Mouse (Mus musculus) Patski (cell line): ENCODE data around the gene Trim60. TPM values are rescaled to one million over a fixed set of nuclear protein-coding genes. Genes with fewer than 3 reads are reported as not detected.

ENCODE experiments used
- ATAC-seq: fragments of 100-300 bp; one replicate; pipeline ENCODE4 v1.8.0; 2021
- CTCF ChIA-PET: fragments of 350-600 bp; sonication (Branson Sonifier 250); formaldehyde crosslinking; loops from one replicate; lab custom pipeline; 2022; ENCODE audit warnings: inconsistent platforms; lab: Charles Lee
- POLR2A ChIA-PET: fragments of 350-600 bp; sonication (Branson Sonifier 250); formaldehyde crosslinking; loops from one replicate; lab custom pipeline; 2022; ENCODE audit warnings: antibody characterized with exemption, inconsistent platforms; lab: Charles Lee
- DNase-seq: peaks from one replicate; pipeline ENCODE4 v3.0.0-alpha.2; 2011; ENCODE audit warnings: low read depth, low spot score
- H3K27me3 ChIP-seq: fragments of 371-371 bp; one replicate; pipeline ENCODE4 v1.5.1; 2021
- CTCF ChIP-seq: fragments of 100-300 bp; IDR thresholded peaks from one replicate; pipeline ENCODE4 v1.5.1; 2021
- in situ Hi-C: fragments of 300-500 bp; cut with MboI; formaldehyde crosslinking; loops from 3 replicates; pipeline ENCODE4 v1.11.1; 2018; ENCODE audit warnings: low pct_unique_long_range_greater_than_20kb, mixed read lengths
- polyA plus RNA-seq: library from polyadenylated mRNA; unstranded; gene quantifications from one replicate; pipeline ENCODE4 v1.2.3, GENCODE M21; 2021

Trim60 gene
- 0.35 TPM for polyA plus RNA-seq

DNA sequence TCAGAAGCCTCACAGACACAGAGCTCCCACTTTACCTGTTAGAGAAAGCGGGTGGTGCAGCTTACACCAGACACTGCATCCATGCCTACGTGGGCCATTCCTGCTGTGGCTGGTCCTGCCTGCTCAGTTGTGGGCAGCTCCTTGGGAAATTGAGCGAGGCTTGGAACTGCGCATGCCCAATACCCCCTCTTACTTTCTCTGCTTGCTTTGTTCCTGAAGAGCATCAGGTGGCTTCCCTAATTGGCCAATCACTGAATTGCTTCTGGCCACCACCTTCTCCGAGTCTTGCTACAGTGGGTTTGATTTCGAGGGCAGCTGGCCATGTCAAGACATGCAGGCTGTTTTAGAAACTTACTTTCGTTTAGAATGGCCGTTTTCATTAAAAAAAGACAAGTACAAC lies at the start of gene Trim60, which contains the start of gene Trim61:
Gene Trim60 (minus strand): TSS at position 162 of the 400 bp plus-strand sequence.
Gene Trim61 (minus strand): TSS at position 101 of the 400 bp plus-strand sequence.
- TF ChIP-seq CTCF, result no peak
- ATAC-seq (no peak), DNase-seq (no peak)
- in situ Hi-C loops, result no loop called here
- POLR2A ChIA-PET, result interaction anchor here (0.7 kb wide), 1 partner anchor 307 kb away, joined by 3 read pairs; no protein-coding TSS in a partner anchor
- CTCF ChIA-PET, result interaction anchor here (0.7 kb wide), 2 partner anchors 91 to 92 kb away, joined by 3 read pairs; no protein-coding TSS in a partner anchor
- H3K27me3 ChIP-seq, result no peaks in the 10 kb centered on the region

DNA sequence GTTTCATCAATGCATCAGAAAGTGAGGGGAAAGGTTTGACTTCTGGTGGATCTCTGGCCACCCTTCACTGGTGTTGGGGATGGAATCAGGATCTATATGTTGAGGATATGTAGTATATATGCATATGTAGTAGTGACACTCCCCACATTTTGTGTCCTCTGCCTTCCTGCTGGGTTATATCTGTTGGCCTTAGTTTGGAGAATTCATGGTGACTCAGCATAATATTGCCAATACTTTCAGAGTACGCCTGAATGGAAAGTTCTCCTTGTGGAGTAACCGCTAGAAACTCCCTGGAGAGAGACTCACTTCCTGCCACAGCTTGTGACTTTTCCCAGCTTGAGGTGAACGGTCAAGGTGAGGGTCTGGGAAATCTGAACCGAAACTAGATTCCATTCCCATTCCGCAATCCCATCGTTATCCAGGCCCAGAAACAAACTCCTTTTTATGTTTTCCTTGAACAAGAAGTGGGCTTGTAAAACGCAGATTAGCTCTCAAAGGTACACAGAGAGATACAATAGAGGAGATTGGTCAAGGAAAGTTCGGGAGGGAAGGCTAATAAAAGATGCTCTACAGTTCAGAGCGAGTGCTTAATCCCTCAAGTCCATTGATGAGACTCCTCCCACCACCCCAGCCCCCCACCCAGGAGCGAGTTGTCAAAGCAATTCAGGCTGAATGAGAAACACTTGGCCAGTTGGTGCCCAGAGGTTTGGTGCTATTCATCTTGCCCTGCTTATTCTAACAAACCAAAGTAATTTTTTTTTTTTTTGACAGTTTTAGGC lies 49.5 kb upstream of the Trim60 start:
- ChIA-PET CTCF (interaction anchor here (1.1 to 1.5 kb wide), 3 partner anchors 10 to 85 kb away, joined by 3 read pairs; no protein-coding TSS in a partner anchor), POLR2A (interaction anchor here (0.5 to 0.6 kb wide), 2 partner anchors 16 to 452 kb away, joined by 3 to 7 read pairs; no protein-coding TSS in a partner anchor)
- DNase-seq (no peak), ATAC-seq (no peak)
- in situ Hi-C loops, result no loop called here
- no peaks in the 10 kb centered on the region for H3K27me3 ChIP-seq
- no peak for TF ChIP-seq CTCF

DNA sequence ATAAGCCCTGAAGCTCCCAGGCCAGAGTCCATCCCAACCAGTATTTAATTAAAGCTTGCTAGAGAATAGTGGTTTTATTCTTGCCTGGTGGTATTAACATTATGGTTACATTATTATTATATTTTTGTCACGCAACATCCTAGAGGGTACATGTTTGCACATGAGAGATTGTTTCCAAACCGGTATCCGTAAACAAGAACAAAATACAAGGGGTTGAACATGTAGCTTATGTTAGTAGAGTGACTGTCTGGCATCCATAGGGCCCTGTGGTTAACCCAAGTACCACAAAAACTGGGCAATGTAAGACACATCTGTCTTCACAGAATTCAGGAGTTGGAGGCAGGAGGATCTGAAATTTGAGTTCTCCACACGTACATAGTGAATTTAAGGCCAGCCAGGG lies 48.6 kb upstream of the Trim60 start:
- ATAC-seq (no peak), DNase-seq (no peak)
- no peak for TF ChIP-seq CTCF
- H3K27me3 ChIP-seq, result no peaks in the 10 kb centered on the region
- ChIA-PET CTCF (interaction anchor here (0.8 to 1.5 kb wide), 3 partner anchors 11 to 41 kb away, joined by 3 to 5 read pairs (median 3); no protein-coding TSS in a partner anchor), POLR2A (no interaction called here)
- in situ Hi-C loops, result no loop called here

DNA sequence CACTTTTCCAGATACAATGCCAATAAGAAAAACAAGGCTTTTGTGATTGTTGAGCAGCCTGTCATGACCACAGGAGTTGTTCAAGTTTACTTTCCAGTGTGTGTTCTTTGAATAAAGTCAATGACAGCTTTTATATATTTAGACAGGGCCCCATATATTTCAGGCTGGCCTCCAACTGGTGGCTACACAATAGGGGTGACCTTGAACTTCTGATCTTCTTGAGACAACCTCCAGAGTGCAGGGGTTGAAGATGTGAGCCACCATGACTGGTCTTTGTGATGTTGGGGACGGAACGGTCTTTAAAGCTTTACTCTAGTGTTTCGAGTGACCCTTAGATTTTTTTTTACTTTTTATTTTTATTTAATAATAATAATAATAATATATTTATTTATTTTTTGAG lies 47.2 kb upstream of the Trim60 start:
- POLR2A ChIA-PET, result interaction anchor here (0.6 kb wide), 1 partner anchor 38 kb away, joined by 5 read pairs; no protein-coding TSS in a partner anchor
- no peaks in the 10 kb centered on the region for H3K27me3 ChIP-seq
- DNase-seq, result no peak
- ATAC-seq, result no peak
- in situ Hi-C loops, result no loop called here
- TF ChIP-seq CTCF, result no peak
- CTCF ChIA-PET, result interaction anchor here (1.2 kb wide), 1 partner anchor 23 kb away, joined by 4 read pairs; no protein-coding TSS in a partner anchor

- no peak for TF ChIP-seq CTCF
- ATAC-seq, result no peak
- ChIA-PET POLR2A (no interaction called here), CTCF (interaction anchor here (0.6 to 2.1 kb wide), 5 partner anchors 11 to 40 kb away, joined by 3 to 6 read pairs (median 4); no protein-coding TSS in a partner anchor)
- DNase-seq, result no peak
- in situ Hi-C loops, result no loop called here
- H3K27me3 ChIP-seq, result no peaks in the 10 kb centered on the region
These were observed 45.7 kb upstream of the Trim60 start for GRCm38 (mm10) chr8:65064071-65064470.

DNA sequence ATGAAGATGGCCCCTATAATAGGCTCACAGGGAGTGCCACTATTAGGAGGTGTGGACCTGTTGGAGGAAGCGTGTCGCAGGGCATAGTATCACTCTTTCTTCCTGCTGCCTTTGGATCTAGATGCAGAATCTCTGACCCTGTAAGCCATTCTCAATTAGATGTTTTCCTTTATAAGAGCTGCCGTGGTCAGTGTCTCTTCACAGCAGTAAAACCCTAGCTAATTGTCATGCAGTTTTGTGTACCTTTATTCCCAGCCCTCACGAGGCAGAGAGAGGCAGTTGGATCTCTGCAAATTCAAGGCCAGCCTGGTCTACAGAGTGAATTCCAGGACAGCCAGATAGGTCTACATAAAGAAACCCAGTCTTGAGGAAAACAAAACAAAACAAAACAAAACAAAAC lies 43.8 kb upstream of the Trim60 start:
- in situ Hi-C loops, result no loop called here
- DNase-seq, result no peak
- H3K27me3 ChIP-seq, result no peaks in the 10 kb centered on the region
- ChIA-PET CTCF (no interaction called here), POLR2A (no interaction called here)
- ATAC-seq, result no peak
- TF ChIP-seq CTCF, result no peak

- TF ChIP-seq CTCF, result no peak
- no peak for DNase-seq
- ChIA-PET CTCF (no interaction called here), POLR2A (no interaction called here)
- no peak for ATAC-seq
- in situ Hi-C loops, result no loop called here
- no peaks in the 10 kb centered on the region for H3K27me3 ChIP-seq
These were observed 38.3 kb upstream of the Trim60 start for GRCm38 (mm10) chr8:65056722-65057121.

DNA sequence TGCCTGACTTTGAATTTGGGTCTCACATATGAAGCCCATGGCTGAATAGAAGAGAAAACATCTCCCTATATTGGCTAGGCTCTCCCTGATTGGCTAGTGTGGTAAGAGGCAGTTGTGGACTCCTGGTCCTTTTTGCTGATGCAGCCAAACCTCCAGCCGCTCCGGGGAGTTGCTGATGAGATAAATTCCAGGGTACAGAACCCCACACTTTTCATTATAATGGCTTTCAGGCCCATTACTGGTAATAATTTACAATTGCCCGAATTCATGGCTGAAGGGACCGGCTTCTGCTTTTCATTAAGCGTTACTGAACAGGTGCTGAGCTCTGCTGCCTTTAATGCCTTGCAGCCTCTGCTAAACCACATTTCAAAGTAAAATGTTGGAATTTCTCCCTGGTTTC lies 35.6 kb upstream of the Trim60 start:
- no peaks in the 10 kb centered on the region for H3K27me3 ChIP-seq
- CTCF ChIA-PET, result no interaction called here
- in situ Hi-C loops, result no loop called here
- ATAC-seq (no peak), DNase-seq (no peak)
- no peak for TF ChIP-seq CTCF
- POLR2A ChIA-PET, result no interaction called here

DNA sequence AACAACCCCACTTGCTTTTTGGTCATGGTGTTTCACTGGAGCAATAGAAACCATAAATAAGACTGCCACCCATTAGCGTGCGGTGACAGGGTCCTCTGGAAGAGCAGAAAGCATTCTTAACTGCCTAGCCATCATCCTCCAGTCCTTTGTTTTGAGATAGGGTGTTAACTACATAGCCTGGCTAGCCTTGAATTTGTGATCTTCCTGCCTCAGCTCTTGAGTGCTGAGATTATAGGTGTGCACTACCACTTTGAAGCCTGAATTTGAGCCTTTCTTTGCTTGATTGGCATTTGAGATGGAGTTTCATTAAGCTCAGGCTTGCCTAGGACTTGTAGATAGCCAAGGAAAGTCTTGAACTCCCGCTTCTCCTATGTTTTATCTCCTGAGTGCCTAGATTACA lies 35.2 kb upstream of the Trim60 start:
- TF ChIP-seq CTCF, result no peak
- no peaks in the 10 kb centered on the region for H3K27me3 ChIP-seq
- ATAC-seq (no peak), DNase-seq (no peak)
- ChIA-PET POLR2A (no interaction called here), CTCF (interaction anchor here (0.8 kb wide), 1 partner anchor 14 kb away, joined by 3 read pairs; no protein-coding TSS in a partner anchor)
- in situ Hi-C loops, result no loop called here

DNA sequence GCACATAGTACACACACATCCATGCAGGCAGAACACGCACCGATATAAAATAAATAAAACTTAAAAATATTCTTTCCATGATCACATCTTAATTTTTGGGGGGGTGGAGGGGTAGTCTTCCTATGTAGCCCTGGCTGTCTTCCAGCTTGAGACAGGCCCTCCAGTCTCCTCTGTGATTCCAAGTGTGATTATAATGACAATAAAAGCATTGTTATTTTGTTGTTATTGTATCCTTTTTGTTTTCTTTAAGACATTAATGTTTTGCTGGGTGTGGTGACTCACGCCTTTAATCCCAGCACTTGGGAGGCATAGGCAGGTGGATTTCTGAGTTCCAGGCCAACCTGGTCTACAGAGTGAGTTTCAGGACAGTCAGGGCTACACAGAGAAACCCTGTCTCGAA lies 29.4 kb upstream of the Trim60 start:
- in situ Hi-C loops, result no loop called here
- ChIA-PET CTCF (no interaction called here), POLR2A (no interaction called here)

DNA sequence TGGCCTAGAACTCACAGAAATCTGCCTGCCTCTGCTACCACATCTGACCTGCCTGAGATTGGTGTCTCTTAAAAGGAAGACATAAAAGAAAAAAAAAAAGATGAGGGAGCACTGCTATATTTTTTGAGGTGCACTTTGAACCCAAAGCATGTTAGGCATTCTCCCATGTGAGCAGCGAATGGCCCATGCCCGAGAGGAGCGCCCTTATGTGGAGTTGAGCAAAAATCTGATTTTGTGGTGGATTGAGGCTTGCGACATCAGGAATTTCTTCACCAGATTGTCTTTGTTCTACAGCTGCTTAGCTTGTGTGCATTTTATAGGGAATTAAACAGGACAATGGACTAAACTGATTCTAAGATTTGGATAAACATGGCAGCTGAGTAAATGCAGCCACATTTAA lies 28.8 kb upstream of the Trim60 start:
- DNase-seq, result no peak
- in situ Hi-C loops, result no loop called here
- H3K27me3 ChIP-seq, result no peaks in the 10 kb centered on the region
- POLR2A ChIA-PET, result no interaction called here
- CTCF ChIA-PET, result no interaction called here
- no peak for TF ChIP-seq CTCF
- no peak for ATAC-seq

More for the DNA sequence above, 29.4 kb upstream of the Trim60 start:
- DNase-seq, result no peak
- H3K27me3 ChIP-seq, result no peaks in the 10 kb centered on the region
- TF ChIP-seq CTCF, result no peak
- ATAC-seq, result no peak
